Comparison of ENCODE assay signal across 24 mouse cellular contexts in the genomic region with DNA sequence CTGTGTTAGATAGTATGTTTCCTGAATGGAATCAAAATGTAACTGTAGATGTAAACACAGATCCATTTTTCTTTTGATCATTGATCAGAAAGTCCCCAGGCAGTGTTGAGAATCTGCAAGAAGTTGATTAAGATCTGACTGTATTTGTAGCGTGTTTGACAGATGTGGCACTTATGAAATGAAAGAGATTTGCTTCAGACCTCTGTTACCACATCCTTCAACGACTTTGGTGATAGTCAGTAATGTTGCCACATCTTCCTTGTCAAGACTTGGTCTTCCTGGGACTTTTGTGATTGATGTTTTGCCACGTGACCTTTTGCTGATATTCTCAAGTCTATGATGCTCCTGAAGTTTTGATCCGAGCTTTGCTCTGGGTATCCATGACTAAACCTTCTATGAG. TPM values are rescaled to one million over a fixed set of nuclear protein-coding genes. Genes with fewer than 3 reads are reported as not detected.
A peak's percentile ranks its signal among the peaks of the same experiment; 100 is the strongest.
DNase-seq lines count a peak whose midpoint lies in the region; ATAC-seq lines count a peak whose summit lies in the region.
"Had no signal": no experiment of that assay in that cellular context is flagged by ENCODE, and none has a peak within 500 bp of the region (broad histone marks: within the 10 kb centered on the region; RNA-seq: fewer than 3 reads in every experiment).

No protein-coding gene starts in this region.

- no peak overlapping the region for H3K4me3 ChIP-seq in midbrain, embryonic 10.5 days
- H3K4me3 ChIP-seq: embryonic facial prominence, embryonic 15.5 days; forebrain, embryonic 12.5 days; heart, adult 2 months; heart, embryonic 15.5 days; hindbrain, embryonic 13.5 days had no signal

- no peak overlapping the region for H3K27ac ChIP-seq in midbrain, embryonic 10.5 days (replicated peaks)
- H3K27ac ChIP-seq: embryonic facial prominence, embryonic 15.5 days; forebrain, embryonic 12.5 days; heart, adult 2 months; heart, embryonic 15.5 days; hindbrain, embryonic 13.5 days; hindbrain, postnatal 0 days had no signal

- H3K4me1 ChIP-seq in midbrain, embryonic 10.5 days: no peaks in the 10 kb centered on the region
- H3K4me1 ChIP-seq: embryonic facial prominence, embryonic 15.5 days; forebrain, embryonic 12.5 days; hindbrain, embryonic 13.5 days had no signal

- peak; percentile 34 for ATAC-seq in CD4-positive, CD25-positive, alpha-beta regulatory T cell, adult 4 months
- peak; percentile 52; the same call in 1 of the 2 replicates for ATAC-seq in megakaryocyte, adult 5-6 weeks (ENCODE audit: poor library complexity, severe bottlenecking)
- ATAC-seq: forebrain, embryonic 16.5 days; hindbrain, postnatal 0 days had no signal

- no peaks in the 10 kb centered on the region for H3K9me3 ChIP-seq in midbrain, embryonic 10.5 days (replicated peaks)
- H3K9me3 ChIP-seq: embryonic facial prominence, embryonic 15.5 days; forebrain, embryonic 12.5 days; heart, embryonic 15.5 days; hindbrain, embryonic 13.5 days had no signal

- H3K36me3 ChIP-seq in midbrain, embryonic 10.5 days: no peaks in the 10 kb centered on the region
- H3K36me3 ChIP-seq: embryonic facial prominence, embryonic 15.5 days; forebrain, embryonic 12.5 days; heart, embryonic 15.5 days; hindbrain, embryonic 13.5 days had no signal

- peak; percentile 73 for DNase-seq in CD4-positive helper T cell, adult 2 months (ENCODE audit: low read depth, low spot score)
- peak; percentile 25 for DNase-seq in fat pad, adult 2 months (ENCODE audit: extremely low read depth, low read depth, low spot score)
- DNase-seq in adrenal gland, adult 2 months: no peak
- DNase-seq in retina, embryonic 14.5 days (ENCODE audit: low spot score): no peak
- DNase-seq in midbrain, embryonic 10.5 days (ENCODE audit: low spot score): no peak
- no peak for DNase-seq in cerebellum, adult 9-11 months
- DNase-seq: adrenal gland, postnatal 14 days; B cell, adult 2 months; cerebellum, adult 11-12 months; cerebellum, adult 9-10 months; embryo, embryonic 11 days; gastrocnemius, postnatal 10 days; heart, adult 2 months; heart, postnatal 14 days had no signal

- 82% methylated on average over 4 of the region's 4 CpGs for WGBS in midbrain, embryonic 10.5 days

- H3K27me3 ChIP-seq in midbrain, embryonic 10.5 days (ENCODE audit: low read depth, poor library complexity, severe bottlenecking): no peaks in the 10 kb centered on the region
- H3K27me3 ChIP-seq: embryonic facial prominence, embryonic 15.5 days; forebrain, embryonic 12.5 days; heart, embryonic 15.5 days; hindbrain, embryonic 13.5 days had no signal

RNA-seq across cellular contexts. Expression of gene Il20ra, which starts 35.3 kb away (rescaled TPM):
- polyA plus RNA-seq in CD4-positive, CD25-positive, alpha-beta regulatory T cell, adult 4 months (2017; shearing (Covaris generic)): not detected
- 0.39 TPM in 1 of 2 replicates, not detected in the other for total RNA-seq in megakaryocyte, adult 5-6 weeks (2015)
- 0.73 TPM in 1 of 2 replicates, not detected in the other for total RNA-seq in megakaryocyte, adult 5-6 weeks (2017)
- total RNA-seq in adrenal gland, adult 2 months (2021): 1 to 10 TPM; 2.6 to 4.0 TPM
- 0.87 and 1.2 TPM in 2 replicates for polyA plus RNA-seq in adrenal gland, adult 2 months (2012; rRNA removed)
- 0.06 and 0.12 TPM in 2 replicates for polyA plus RNA-seq in midbrain, embryonic 10.5 days (2016; fragmentation: Nextera tagmentation; extraction: Ambion mirVana)
- total RNA-seq: ES-E14; gastrocnemius, postnatal 10 days; gastrocnemius, postnatal 4 days; heart, adult 2 months; heart, postnatal 14 days had no signal
- polyA plus RNA-seq: forebrain, embryonic 12.5 days; heart, adult 2 months; heart, embryonic 15.5 days had no signal

Comparison
In these comparisons a context has a peak if more than half of its experiments do, and no peak if none do; other contexts are left out.
1. DNase-seq: peak in CD4-positive helper T cell, adult 2 months (single experiment) and fat pad, adult 2 months (single experiment); none in adrenal gland, adult 2 months (single experiment), retina, embryonic 14.5 days (single experiment), midbrain, embryonic 10.5 days (single experiment) and cerebellum, adult 9-11 months (single experiment).